Mouse (Mus musculus) adrenal gland, adult 8-10 months (tissue): Measurements from ENCODE around the gene Crybg3. TPM values are rescaled to one million over a fixed set of nuclear protein-coding genes. Genes with fewer than 3 reads are reported as not detected.

Experiments
- DNase-seq: peaks from one replicate; pipeline ENCODE4 v3.0.0; 2022
- total RNA-seq, 4 experiments: library from RNA; stranded (reverse); gene quantifications; 2 replicates each; pipeline ENCODE4 v1.2.4; 2022

The Crybg3 gene
- total RNA-seq, 4 experiments from 2014 or later: 13.9 to 23.2 (median 19.0) TPM

DNA sequence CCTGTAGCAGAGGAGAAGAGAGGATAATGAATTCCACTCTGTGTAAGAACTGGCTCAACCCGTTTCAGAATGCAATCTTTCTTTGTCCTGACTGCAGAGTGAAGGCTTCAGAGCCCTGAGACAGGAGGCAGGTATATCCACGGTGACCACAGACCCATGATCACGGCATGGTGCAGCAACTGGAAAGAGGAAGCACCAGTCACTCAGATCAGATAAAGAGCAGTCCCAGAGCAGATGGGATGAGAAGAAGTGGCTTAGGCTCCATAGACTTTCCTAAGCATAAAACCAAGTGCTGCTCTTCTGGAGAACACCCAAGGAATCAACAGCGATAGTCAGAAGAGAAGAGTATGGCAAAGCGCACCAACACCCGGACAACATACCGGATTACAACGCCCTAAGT lies 21.5 kb downstream of the Crybg3 start:
- DNase-seq: no peak

- DNase-seq: no peak
These were observed 26.8 kb downstream of the Crybg3 start for GRCm38 (mm10) chr16:59573961-59574360.

DNA sequence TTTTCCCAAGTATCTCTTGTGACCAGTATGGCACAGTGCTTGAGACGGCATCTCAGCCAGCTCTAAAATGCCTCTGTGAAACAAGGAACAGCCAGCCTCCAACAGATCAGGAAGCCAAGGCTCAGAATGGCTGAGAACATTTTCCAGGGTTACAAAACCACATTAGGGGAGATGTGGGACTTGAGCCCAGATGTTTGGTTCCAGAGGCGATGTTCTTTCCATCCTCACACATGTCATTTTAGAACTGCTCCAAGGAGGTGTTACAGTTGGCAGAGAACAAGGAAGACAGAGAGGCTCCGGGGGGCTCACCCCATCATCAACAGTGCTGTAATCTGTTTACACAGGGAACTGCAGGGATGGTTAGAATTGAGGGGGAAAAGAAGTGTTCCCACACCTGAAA lies 28.1 kb downstream of the Crybg3 start:
- no peak for DNase-seq

DNA sequence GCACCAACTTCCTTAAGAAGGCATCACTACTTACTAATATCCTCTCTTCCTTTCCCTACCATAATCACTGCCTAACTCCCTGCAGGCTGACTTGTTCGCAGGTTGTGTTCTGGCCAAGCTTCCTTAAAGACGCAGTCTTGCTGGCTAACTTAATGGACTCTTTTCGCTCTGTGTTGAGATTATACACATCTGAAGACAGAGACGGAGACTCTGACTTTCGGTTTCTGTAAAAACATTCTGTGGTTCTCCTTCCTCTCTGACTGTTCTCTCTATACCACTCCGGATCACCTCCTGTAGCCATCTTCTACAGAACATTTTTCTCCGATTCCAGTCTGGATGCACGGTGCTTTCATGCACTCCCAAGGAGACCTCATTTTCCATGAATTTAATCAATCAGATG lies 30.0 kb downstream of the Crybg3 start:
- DNase-seq: no peak

DNA sequence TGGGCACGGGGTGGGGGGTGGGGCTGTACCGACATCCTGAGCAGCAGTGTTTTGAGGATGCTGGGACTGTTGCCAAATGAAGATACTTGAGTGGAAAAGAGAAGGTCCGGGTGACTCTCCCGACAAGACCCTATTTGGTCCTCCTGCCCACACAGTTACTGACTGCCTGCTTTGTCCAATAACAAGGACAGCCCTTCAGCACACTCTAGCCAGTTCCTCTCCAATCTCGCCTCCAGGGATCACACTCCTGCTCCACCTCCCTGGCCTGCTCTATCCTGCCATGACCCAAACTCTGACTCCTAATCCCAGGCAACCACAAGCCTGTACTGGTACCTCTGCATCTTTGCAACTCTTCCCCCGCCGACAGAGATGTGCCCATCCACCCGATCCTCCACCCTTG lies 30.9 kb downstream of the Crybg3 start:
- no peak for DNase-seq

DNA sequence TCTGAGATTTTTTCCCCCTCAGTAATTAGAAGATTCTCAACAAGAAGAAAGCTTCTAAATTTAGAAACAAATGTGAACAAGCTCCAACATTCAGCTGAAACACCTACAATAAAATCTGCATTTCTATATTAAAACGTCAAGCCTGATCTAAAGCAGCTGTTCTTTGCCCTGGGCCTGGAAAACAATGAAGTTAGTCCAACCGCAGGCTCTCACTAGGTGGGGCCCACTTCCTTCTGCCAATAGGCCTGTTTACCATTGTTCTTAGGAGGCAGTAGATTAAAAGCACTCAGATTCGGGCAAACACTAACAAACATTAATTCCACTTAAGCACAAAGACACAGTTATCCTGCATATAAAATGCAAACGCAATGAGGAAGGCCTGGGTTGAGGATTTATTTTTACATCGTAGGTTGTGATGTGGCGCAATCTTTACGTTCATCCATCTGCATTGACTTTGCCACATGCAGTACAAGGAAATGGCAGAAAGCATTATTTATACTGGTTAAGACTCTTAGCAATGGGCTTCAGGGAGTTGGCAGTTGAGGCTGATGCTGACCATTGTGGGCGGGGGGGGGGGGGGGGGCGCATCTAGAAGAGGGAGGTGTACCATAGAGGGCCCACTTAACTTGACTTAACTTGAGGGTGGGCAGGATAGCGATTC lies 32.9 kb downstream of the Crybg3 start:
- no peak for DNase-seq

DNA sequence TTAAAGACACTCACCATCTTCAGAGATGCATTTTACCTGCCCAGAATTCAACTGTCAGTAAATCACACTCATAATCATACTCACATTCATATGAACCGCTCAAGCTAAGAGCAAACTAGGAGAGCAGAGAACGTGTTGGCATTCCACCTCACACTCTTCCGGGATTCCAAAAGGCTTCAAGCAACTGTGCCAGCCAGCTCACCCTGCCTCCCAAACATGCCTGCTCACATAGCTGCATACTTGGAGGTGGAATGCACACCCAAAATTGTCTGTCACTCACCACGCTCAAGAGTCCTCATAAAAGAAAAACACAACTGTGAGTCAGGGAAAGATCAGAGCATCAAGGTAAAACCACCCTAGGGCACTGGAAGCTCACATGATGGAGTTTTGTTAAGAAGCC lies 34.3 kb downstream of the Crybg3 start:
- DNase-seq: no peak

DNA sequence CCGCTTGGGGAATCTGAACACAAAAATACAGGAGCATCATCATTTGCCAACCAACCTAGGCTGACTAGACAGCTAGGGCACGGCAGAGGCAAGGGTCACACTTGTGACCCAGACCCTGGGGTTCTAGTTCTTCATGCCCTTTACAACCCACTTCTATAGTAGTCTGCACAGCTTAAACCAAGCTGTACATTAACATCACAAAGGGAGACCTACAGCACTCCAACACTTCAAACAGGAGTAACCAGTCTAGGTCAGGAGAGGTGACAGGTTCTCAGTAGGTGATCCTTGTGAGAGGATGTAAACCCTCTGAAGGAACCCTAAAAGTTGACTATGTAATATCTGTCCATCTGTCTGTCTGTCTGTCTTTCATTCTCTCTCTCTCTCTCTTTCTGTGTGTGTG lies 35.1 kb downstream of the Crybg3 start:
- no peak for DNase-seq

GRCm38 (mm10) chr16:59564025-59564424 lies 36.8 kb downstream of the Crybg3 start:
- no peak for DNase-seq

GRCm38 (mm10) chr16:59559300-59560200 lies 41.2 kb downstream of the Crybg3 start:
- DNase-seq: peak; percentile 7

DNA sequence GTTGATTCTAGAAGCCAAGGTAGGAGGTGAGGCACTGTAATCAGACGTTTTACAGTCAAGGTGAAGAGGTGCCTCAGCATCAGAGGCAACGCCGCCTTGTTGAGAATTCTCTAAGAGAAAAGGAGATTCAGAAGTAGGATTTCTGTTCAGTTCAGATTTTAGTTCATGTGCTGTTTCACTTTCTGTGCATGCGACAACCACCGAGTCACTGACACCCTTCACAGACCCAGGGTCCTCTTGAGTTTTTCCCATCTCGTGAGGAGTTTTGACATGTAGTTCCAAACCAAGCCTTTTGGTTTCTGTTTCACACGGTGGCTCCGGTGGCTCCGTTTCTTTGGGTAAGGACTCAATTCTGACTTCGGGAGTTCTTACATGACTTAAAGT lies 41.9 kb downstream of the Crybg3 start:
- DNase-seq: no peak

GRCm38 (mm10) chr16:59553490-59554161 lies 47.2 kb downstream of the Crybg3 start:
- no peak for DNase-seq

DNA sequence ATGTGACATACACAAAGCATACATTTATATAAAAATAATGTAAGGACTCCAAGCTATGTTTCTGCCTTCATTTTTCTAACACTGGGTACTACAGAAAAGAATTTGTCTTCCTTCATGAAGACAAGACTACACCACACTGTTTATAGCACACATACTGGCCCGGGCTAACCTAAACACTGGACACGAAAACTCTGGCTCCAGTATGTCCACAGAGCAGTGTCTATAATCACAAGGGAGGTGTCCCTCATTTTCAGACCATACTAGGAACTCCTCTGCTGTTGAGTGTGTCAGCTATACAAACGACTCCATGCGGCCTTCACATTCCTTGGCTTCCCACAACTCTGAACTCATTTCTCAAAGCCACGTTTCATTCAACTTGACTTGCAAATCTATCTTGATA lies 49.3 kb downstream of the Crybg3 start:
- no peak for DNase-seq

GRCm38 (mm10) chr16:59549631-59550030 lies 51.1 kb downstream of the Crybg3 start:
- DNase-seq: no peak

DNA sequence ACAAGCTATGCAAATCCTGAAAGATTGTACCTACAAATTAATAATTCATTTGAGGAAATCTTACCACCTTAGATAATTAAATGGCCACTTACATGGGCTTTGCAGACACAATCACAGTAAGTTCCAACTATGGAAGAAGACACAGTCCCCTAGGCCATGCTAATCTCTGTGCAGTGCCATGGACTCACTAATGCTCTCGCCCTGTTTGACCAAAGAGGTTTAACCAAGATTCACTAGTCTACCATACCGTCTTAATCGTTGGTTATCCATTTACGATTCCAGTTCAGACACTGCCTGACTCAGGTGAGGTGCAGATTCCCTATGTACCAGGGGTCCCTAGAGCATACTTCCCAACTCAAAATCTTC lies 52.2 kb downstream of the Crybg3 start:
- no peak for DNase-seq

DNA sequence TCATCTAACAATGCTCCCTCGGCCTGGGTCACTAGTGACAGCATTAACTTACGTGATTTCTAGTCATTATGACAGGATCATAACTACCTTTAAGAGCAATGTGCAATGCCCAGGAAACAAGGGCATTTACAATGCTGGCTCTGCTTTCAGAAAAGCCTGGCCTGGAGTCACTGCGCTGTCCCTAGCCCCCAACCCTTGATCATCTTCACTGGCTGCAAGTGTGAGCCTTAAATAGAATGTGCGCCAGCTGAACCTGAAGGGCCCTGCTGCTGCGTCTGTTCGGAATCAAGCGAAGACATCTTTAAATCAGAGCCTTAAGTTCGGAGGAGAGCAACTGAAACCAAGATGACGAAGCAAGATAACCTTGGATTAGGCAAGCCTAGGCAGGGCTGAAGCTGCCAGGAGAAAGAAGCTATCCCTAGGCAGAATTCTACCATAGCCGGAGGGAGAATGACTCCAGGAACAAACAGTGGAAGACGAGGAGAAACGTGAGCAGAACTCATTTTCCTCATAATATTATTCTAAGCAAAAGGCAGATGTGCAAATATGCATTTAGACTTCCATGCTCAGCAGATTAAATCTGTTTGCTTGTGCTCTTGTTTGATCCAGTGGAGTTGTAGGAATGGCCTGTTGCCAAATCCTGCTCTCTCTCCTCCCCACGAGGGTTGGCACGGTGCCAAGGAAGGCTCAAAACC lies 52.7 kb downstream of the Crybg3 start:
- DNase-seq: peak; percentile 47

GRCm38 (mm10) chr16:59547466-59547865 lies 53.3 kb downstream of the Crybg3 start:
- DNase-seq: peak; percentile 17

DNA sequence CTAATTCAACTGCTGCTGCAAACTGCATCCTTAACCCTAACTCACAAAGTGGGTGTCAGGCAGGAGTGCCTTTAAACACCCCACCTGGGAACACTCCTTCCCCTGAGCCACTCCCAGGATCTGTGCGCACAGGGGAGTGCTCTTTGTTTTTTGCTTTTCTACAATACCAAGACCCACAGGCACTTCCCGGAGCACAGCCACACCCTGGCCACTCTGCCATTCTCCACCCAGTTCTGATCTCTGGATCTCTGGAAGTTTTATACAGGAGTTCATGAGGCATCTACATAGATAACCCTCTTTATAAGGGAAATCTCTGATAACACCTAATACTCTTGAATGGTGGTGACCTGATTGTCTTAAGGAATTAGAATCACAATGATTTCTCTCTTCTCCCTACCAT lies 55.4 kb downstream of the Crybg3 start:
- no peak for DNase-seq

DNA sequence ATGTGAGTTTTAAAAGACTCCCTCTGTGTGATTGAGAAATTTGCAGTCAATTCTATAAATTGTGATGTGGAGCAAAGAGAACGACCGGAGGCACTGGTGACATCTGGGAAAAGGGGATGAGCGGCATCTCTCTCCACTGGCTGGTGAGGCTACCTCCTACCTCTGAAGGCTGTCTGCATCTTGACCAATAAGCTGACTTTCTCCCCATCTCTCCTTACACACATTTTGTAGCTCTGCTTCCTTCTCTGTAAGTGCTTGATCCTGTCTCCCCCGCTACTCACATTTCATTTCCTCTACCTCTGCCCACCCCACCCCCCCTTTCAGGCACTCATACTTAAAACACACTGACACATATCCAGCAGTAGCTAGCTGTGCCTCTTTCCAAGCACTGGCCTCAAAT lies 59.4 kb downstream of the Crybg3 start:
- DNase-seq: no peak

DNA sequence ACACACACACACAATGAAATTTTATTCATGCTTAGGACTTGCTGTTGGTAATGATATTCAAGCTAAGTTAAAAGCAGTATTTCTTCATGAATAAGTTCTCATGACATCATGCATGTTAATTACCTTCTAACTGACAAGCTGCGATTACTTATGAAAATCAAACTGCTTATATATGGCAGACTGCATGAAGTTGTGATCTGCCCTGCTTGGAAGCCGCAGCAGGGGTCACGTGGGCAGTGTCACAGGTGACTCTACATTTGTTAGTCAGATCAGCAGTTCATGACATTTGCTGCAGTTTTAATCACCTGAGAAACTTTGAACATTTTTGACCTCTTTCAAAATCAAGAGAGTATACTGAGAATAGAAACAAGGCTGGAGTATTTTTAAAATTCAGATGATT lies 59.8 kb downstream of the Crybg3 start:
- DNase-seq: no peak

DNA sequence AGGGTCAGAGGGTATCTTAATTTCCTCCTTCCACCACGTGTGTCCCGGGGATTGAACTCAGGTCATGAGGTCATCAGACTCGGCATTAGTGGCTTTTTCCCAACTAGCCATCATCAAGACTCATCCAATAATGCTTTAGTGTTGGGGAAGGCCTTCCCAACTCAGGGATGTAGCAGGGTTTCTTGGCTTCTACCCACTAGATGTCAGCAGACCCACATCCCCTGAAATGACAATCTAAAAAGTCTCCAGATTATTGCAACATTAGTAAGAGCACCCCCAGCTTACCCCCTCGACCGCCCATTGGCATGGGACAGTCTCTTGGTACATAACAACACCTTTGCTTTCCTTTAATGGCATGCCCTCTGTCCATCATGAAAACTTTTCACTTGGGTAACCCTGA lies 65.1 kb downstream of the Crybg3 start:
- DNase-seq: no peak

DNA sequence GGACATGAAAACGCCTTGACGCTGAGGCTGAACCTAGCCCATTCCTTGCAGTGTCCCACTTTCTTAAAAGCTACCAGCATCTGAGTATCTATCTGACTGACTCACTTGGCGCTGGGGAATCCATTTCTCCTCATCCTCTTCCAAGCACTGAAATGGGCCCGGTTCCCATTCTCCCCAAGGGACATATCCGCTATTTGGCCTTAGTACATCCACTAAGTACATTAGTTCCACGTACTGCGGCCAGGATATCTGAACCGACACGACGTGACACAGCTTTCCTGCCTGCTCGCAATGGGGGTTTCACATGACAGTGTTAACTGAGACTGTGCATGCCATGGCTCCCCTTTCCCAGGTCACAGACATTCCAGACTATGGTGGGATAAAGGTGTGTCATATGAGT lies 66.4 kb downstream of the Crybg3 start:
- no peak for DNase-seq

- DNase-seq: no peak
These were observed 68.2 kb downstream of the Crybg3 start for GRCm38 (mm10) chr16:59532561-59532960.
